Mouse (Mus musculus) inflammation-experienced regulatory T-cells, adult 6 months (primary cell): Measurements from ENCODE around the gene Cebpz. TPM values are rescaled to one million over a fixed set of nuclear protein-coding genes. Genes with fewer than 3 reads are reported as not detected.

Experiments used
- ATAC-seq: one replicate; pipeline ENCODE4 v1.8.0; 2017
- polyA plus RNA-seq, 3 experiments: library from polyadenylated mRNA; unstranded; fragments of 100-300 nt; shearing (Covaris generic); gene quantifications; one replicate each; pipeline ENCODE4 v1.2.1; 2017

The Cebpz gene
- polyA plus RNA-seq, 3 experiments from 2014 or later, result 46.4 to 85.4 (median 73.1) TPM

DNA sequence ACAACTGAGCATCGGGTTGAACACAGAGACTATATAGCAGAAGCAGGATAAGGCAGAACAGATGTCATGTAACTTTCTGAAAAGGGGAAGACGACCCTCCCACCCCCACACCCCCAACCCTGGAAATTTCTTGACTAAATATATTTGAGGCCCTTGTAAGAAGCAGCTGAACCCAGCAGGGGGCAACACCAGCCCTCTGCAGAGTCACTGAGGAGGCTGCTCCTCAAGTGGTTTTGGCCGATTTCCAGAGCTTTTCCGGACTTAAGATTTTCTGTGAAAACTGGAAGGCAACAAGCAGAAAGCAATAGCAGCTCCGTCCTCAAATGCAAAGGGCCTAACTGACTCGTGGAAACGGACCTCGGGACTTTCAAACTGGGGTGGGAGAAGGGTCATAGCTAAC lies 41.5 kb downstream of the Cebpz start:
- no peak for ATAC-seq

DNA sequence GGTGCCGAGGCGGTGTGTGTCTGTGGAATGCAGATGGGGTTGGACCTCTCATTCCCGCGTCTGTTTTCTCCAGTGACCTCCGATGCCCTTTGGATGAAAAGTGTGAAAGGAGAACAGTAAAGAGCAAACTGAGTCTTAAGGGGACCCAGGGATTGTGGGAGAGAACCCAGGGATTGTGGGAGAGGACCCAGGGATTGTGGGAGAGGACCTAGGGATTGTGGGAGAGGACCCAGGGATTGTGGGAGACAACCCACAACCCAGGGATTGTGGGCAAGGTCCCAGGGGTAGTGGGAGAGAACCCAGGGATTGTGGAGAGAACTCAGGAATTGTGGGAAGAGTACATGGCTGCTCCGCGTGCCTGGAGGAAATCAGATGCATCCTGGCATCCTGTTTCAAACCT lies 41.9 kb downstream of the Cebpz start:
- no peak for ATAC-seq

DNA sequence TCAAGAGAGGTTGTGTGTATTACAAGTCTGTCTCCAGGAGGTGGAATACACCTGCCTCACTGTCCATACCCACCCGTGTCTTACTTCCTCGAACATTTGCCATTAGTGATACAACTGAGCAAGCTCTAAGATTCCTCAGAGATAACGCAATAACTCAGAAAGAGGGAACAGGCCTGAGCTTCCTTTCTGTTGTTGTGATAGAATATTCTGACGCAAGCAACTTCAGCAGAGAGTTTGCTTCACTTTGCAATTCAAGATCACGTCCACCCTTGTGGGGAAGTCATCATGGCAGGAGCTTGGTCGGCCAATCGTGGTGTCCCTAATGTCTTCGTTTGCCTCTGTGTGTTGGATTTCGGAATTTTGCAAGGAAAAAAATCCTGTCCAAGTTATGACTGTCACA lies 45.8 kb downstream of the Cebpz start:
- no peak for ATAC-seq

GRCm38 (mm10) chr17:78889184-78889583 lies 47.7 kb downstream of the Cebpz start:
- no peak for ATAC-seq

DNA sequence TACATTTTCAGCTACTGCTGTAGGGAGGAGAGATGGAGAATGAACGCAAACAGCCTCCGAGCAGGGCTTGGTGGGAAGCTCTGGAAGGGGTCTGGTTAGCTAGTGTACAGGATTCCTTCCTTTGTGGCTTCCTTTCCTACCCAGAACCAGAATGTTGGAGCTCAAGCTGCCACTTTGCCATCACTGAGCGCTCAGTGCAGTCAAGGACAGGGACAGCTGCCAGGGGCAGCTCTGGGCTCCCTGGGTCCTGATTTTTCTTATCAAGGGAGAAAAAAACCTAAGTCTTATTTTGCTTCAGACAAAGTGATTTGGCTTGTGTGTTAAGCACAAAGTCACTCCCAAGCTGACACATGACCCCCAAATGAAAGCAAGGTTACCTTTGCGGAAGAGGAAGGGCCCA lies 48.3 kb downstream of the Cebpz start:
- no peak for ATAC-seq

DNA sequence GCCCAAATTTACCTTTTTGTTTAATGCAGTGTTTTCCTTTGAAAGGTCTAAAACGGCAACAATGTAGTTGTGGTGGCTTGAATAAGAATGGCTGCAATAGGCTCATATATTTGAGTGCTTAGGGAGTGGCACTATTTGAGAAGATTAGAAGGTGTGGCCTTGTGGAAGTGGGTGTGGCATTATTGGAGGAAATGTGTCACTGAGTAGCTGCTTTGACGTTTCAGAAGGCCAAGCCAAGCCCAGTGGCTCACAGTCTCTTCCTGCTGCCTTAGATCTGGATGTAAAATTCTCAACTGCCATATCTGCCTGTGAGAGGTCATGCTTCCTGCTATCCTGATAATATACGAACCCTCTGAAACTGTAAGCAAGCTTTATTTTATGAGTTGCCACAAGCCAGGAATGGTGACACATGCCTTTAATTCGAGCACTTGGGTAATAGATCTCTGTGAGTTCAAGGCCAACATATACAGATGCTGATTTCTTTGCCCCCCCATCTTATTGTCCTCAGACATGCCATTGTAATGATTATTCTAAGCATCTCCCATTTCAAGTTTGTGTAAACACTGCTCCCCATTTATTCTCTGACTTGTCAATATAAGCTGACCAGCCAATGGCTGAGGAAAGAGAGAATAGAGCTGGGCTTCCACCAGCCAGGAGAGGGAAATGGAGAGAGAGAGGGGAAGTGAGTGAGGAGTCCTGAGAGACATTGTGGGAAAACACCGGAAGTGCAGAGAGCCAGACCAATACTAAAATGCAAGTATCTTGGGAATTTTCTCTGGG lies 51.4 kb downstream of the Cebpz start:
- no peak for ATAC-seq

- no peak for ATAC-seq
Observed at GRCm38 (mm10) chr17:78883291-78883690, 53.6 kb downstream of the Cebpz start.

- ATAC-seq, result peak; percentile 88
Observed at GRCm38 (mm10) chr17:78882401-78883112, 54.3 kb downstream of the Cebpz start, which contains the start of gene Eif2ak2. Gene Eif2ak2, minus strand, starts transcription at chr17:78882573.

- peak; percentile 58 for ATAC-seq
Observed at GRCm38 (mm10) chr17:78881878-78882304, 55.0 kb downstream of the Cebpz start.

- ATAC-seq, result peak; percentile 52
Observed at GRCm38 (mm10) chr17:78873886-78874285, 63.0 kb downstream of the Cebpz start.

Other genes starting within 250 kb of the Cebpz start
- gene Strn, start 199.9 kb downstream of the Cebpz start, polyA plus RNA-seq, result 10 to 100 TPM in 1 of 3 experiments, 1 to 10 TPM in 2; 7.7 to 10.3 (median 9.6) TPM
- gene Heatr5b, start 101.7 kb downstream of the Cebpz start, polyA plus RNA-seq, result 10 to 100 TPM in 2 of 3 experiments, 1 to 10 TPM in 1; 9.3 to 13.0 (median 11.4) TPM
- gene Gpatch11, start 101.5 kb downstream of the Cebpz start, polyA plus RNA-seq, result 100 to 1,000 TPM in 1 of 3 experiments, 10 to 100 TPM in 2; 87.2 to 113 (median 96.5) TPM
- 10 to 100 TPM; 21.4 to 37.1 (median 34.5) TPM for gene Eif2ak2, start 54.5 kb downstream of the Cebpz start, polyA plus RNA-seq
- gene Sult6b1, start 30.1 kb downstream of the Cebpz start, polyA plus RNA-seq, result 1 to 10 TPM in 1 of 3 experiments, under 1 TPM in 2; 0.16 to 1.0 (median 0.37) TPM
- gene Cebpzos, start 20.6 kb downstream of the Cebpz start, polyA plus RNA-seq, result 10 to 100 TPM; 80.2 to 92.9 (median 81.9) TPM
- 10 to 100 TPM; 52.2 to 65.3 (median 64.9) TPM for gene Ndufaf7, start 70 bp upstream of the Cebpz start, polyA plus RNA-seq
- gene Prkd3, start 83.8 kb upstream of the Cebpz start, polyA plus RNA-seq, result 1 to 10 TPM; 2.8 to 7.7 (median 5.0) TPM
- gene Qpct, start 114.8 kb upstream of the Cebpz start, polyA plus RNA-seq, result 1 to 10 TPM in 2 of 3 experiments, under 1 TPM in 1; 0.99 to 8.4 (median 3.1) TPM